Mouse (Mus musculus): ENCODE results near the gene Spta1. TPM values are rescaled to one million over a fixed set of nuclear protein-coding genes. Genes with fewer than 3 reads are reported as not detected.

Spta1 gene
- polyA plus RNA-seq, 1 experiment from 2014 or later, result 3.5 TPM

GRCm38 (mm10) chr1:174159095-174159494, 13.5 kb upstream of the Spta1 start:
- no peak for ATAC-seq (replicated peaks; ENCODE audit: low FRiP score)
- DNase-seq (ENCODE audit: low spot score), result no peak
- 90% methylated on average over 10 of the region's 10 CpGs for WGBS
- H3K27me3 ChIP-seq (ENCODE audit: control insufficient read depth, insufficient read depth, low read length), result no peaks in the 10 kb centered on the region
- no peak overlapping the region for H3K27ac ChIP-seq (ENCODE audit: low read depth, low read length)
- no peak overlapping the region for H3K4me3 ChIP-seq (ENCODE audit: low read depth, low read length)
- no peaks in the 10 kb centered on the region for H3K9me3 ChIP-seq (ENCODE audit: control insufficient read depth, low read length)
- no peaks in the 10 kb centered on the region for H3K4me1 ChIP-seq (replicated peaks; ENCODE audit: control insufficient read depth, insufficient read depth, low read length)
- H3K9ac ChIP-seq (ENCODE audit: low read length), result no peak overlapping the region
- no peaks in the 10 kb centered on the region for H3K36me3 ChIP-seq (ENCODE audit: control insufficient read depth, insufficient read depth, low read length)
- H3K4me2 ChIP-seq (ENCODE audit: low read depth, low read length, severe bottlenecking), result no peak overlapping the region

GRCm38 (mm10) chr1:174169024-174169423, 3.6 kb upstream of the Spta1 start:
- H3K9ac ChIP-seq (ENCODE audit: low read length), result no peak overlapping the region
- no peak overlapping the region for H3K4me2 ChIP-seq (ENCODE audit: low read depth, low read length, severe bottlenecking)
- H3K36me3 ChIP-seq (ENCODE audit: control insufficient read depth, insufficient read depth, low read length), result no peaks in the 10 kb centered on the region
- no peak overlapping the region for H3K27ac ChIP-seq (ENCODE audit: low read depth, low read length)
- no peak overlapping the region for H3K4me3 ChIP-seq (ENCODE audit: low read depth, low read length)
- no peak for DNase-seq (ENCODE audit: low spot score)
- no peaks in the 10 kb centered on the region for H3K27me3 ChIP-seq (ENCODE audit: control insufficient read depth, insufficient read depth, low read length)
- no peaks in the 10 kb centered on the region for H3K9me3 ChIP-seq (ENCODE audit: control insufficient read depth, low read length)
- no peak for ATAC-seq (replicated peaks; ENCODE audit: low FRiP score)
- H3K4me1 ChIP-seq (replicated peaks; ENCODE audit: control insufficient read depth, insufficient read depth, low read length), result no peaks in the 10 kb centered on the region

GRCm38 (mm10) chr1:174170706-174171501, 1.7 kb upstream of the Spta1 start:
- DNase-seq (ENCODE audit: low spot score), result no peak
- no peak overlapping the region for H3K27ac ChIP-seq (ENCODE audit: low read depth, low read length)
- no peak overlapping the region for H3K4me3 ChIP-seq (ENCODE audit: low read depth, low read length)
- H3K4me1 ChIP-seq (replicated peaks; ENCODE audit: control insufficient read depth, insufficient read depth, low read length), result no peaks in the 10 kb centered on the region
- H3K36me3 ChIP-seq (ENCODE audit: control insufficient read depth, insufficient read depth, low read length), result no peaks in the 10 kb centered on the region
- H3K4me2 ChIP-seq (ENCODE audit: low read depth, low read length, severe bottlenecking), result no peak overlapping the region
- ATAC-seq (replicated peaks; ENCODE audit: low FRiP score), result no peak
- 89% methylated on average over 5 of the region's 5 CpGs for WGBS
- no peaks in the 10 kb centered on the region for H3K9me3 ChIP-seq (ENCODE audit: control insufficient read depth, low read length)
- H3K27me3 ChIP-seq (ENCODE audit: control insufficient read depth, insufficient read depth, low read length), result no peaks in the 10 kb centered on the region
- H3K9ac ChIP-seq (ENCODE audit: low read length), result no peak overlapping the region

- H3K4me1 ChIP-seq (replicated peaks; ENCODE audit: control insufficient read depth, insufficient read depth, low read length), result no peaks in the 10 kb centered on the region
- WGBS, result 53% methylated on average over 2 of the region's 2 CpGs
- peak; percentile 47 for DNase-seq (ENCODE audit: low spot score)
- ATAC-seq (replicated peaks; ENCODE audit: low FRiP score), result peak; percentile 55; the same call in 1 of the 2 replicates
- no peak overlapping the region for H3K9ac ChIP-seq (ENCODE audit: low read length)
- H3K36me3 ChIP-seq (ENCODE audit: control insufficient read depth, insufficient read depth, low read length), result no peaks in the 10 kb centered on the region
- H3K9me3 ChIP-seq (ENCODE audit: control insufficient read depth, low read length), result no peaks in the 10 kb centered on the region
- H3K27ac ChIP-seq (ENCODE audit: low read depth, low read length), result no peak overlapping the region
- no peak overlapping the region for H3K4me3 ChIP-seq (ENCODE audit: low read depth, low read length)
- H3K4me2 ChIP-seq (ENCODE audit: low read depth, low read length, severe bottlenecking), result no peak overlapping the region
- H3K27me3 ChIP-seq (ENCODE audit: control insufficient read depth, insufficient read depth, low read length), result no peaks in the 10 kb centered on the region
These were observed 1.0 kb upstream of the Spta1 start for GRCm38 (mm10) chr1:174171537-174171936.

- Histone ChIP-seq H3K36me3 (ENCODE audit: control insufficient read depth, insufficient read depth, low read length) (no peaks in the 10 kb centered on the region), H3K9me3 (ENCODE audit: control insufficient read depth, low read length) (no peaks in the 10 kb centered on the region), H3K9ac (ENCODE audit: low read length) (no peak overlapping the region), H3K27ac (ENCODE audit: low read depth, low read length) (no peak overlapping the region), H3K4me1 (replicated peaks; ENCODE audit: control insufficient read depth, insufficient read depth, low read length) (no peaks in the 10 kb centered on the region), H3K27me3 (ENCODE audit: control insufficient read depth, insufficient read depth, low read length) (no peaks in the 10 kb centered on the region), H3K4me3 (ENCODE audit: low read depth, low read length) (no peak overlapping the region), H3K4me2 (ENCODE audit: low read depth, low read length, severe bottlenecking) (no peak overlapping the region)
- ATAC-seq (replicated peaks; ENCODE audit: low FRiP score), result no peak
- no peak for DNase-seq (ENCODE audit: low spot score)
- 90% methylated on average over 7 of the region's 7 CpGs for WGBS
These were observed 32.1 kb downstream of the Spta1 start for GRCm38 (mm10) chr1:174204699-174205098.

GRCm38 (mm10) chr1:174212286-174212685, 39.7 kb downstream of the Spta1 start:
- WGBS, result 91% methylated on average over 5 of the region's 5 CpGs
- no peaks in the 10 kb centered on the region for H3K4me1 ChIP-seq (replicated peaks; ENCODE audit: control insufficient read depth, insufficient read depth, low read length)

GRCm38 (mm10) chr1:174215270-174216038, 42.9 kb downstream of the Spta1 start:
- no peak overlapping the region for H3K27ac ChIP-seq (ENCODE audit: low read depth, low read length)
- ATAC-seq (replicated peaks; ENCODE audit: low FRiP score) (no peak), DNase-seq (ENCODE audit: low spot score) (no peak)
- H3K9ac ChIP-seq (ENCODE audit: low read length), result no peak overlapping the region
- no peaks in the 10 kb centered on the region for H3K4me1 ChIP-seq (replicated peaks; ENCODE audit: control insufficient read depth, insufficient read depth, low read length)
- H3K27me3 ChIP-seq (ENCODE audit: control insufficient read depth, insufficient read depth, low read length), result no peaks in the 10 kb centered on the region
- no peaks in the 10 kb centered on the region for H3K36me3 ChIP-seq (ENCODE audit: control insufficient read depth, insufficient read depth, low read length)
- H3K9me3 ChIP-seq (ENCODE audit: control insufficient read depth, low read length), result no peaks in the 10 kb centered on the region
- no peak overlapping the region for H3K4me3 ChIP-seq (ENCODE audit: low read depth, low read length)
- WGBS, result 82% methylated on average over 8 of the region's 8 CpGs
- no peak overlapping the region for H3K4me2 ChIP-seq (ENCODE audit: low read depth, low read length, severe bottlenecking)

More at GRCm38 (mm10) chr1:174212286-174212685, 39.7 kb downstream of the Spta1 start:
- no peak overlapping the region for H3K9ac ChIP-seq (ENCODE audit: low read length)
- H3K9me3 ChIP-seq (ENCODE audit: control insufficient read depth, low read length), result no peaks in the 10 kb centered on the region
- H3K4me3 ChIP-seq (ENCODE audit: low read depth, low read length), result no peak overlapping the region
- no peak overlapping the region for H3K4me2 ChIP-seq (ENCODE audit: low read depth, low read length, severe bottlenecking)
- H3K27ac ChIP-seq (ENCODE audit: low read depth, low read length), result no peak overlapping the region
- DNase-seq (ENCODE audit: low spot score) (no peak), ATAC-seq (replicated peaks; ENCODE audit: low FRiP score) (no peak)
- H3K36me3 ChIP-seq (ENCODE audit: control insufficient read depth, insufficient read depth, low read length), result no peaks in the 10 kb centered on the region
- H3K27me3 ChIP-seq (ENCODE audit: control insufficient read depth, insufficient read depth, low read length), result no peaks in the 10 kb centered on the region

GRCm38 (mm10) chr1:174216528-174217204, 44.1 kb downstream of the Spta1 start:
- ATAC-seq (replicated peaks; ENCODE audit: low FRiP score) (no peak), DNase-seq (ENCODE audit: low spot score) (no peak)
- Histone ChIP-seq H3K36me3 (ENCODE audit: control insufficient read depth, insufficient read depth, low read length) (no peaks in the 10 kb centered on the region), H3K27ac (ENCODE audit: low read depth, low read length) (no peak overlapping the region), H3K9ac (ENCODE audit: low read length) (no peak overlapping the region), H3K4me3 (ENCODE audit: low read depth, low read length) (no peak overlapping the region), H3K9me3 (ENCODE audit: control insufficient read depth, low read length) (no peaks in the 10 kb centered on the region), H3K4me2 (ENCODE audit: low read depth, low read length, severe bottlenecking) (no peak overlapping the region), H3K4me1 (replicated peaks; ENCODE audit: control insufficient read depth, insufficient read depth, low read length) (no peaks in the 10 kb centered on the region), H3K27me3 (ENCODE audit: control insufficient read depth, insufficient read depth, low read length) (no peaks in the 10 kb centered on the region)
- 96% methylated on average over 7 of the region's 8 CpGs for WGBS
